Mouse (Mus musculus): ENCODE measurements around the gene Adgrl2. TPM values are rescaled to one million over a fixed set of nuclear protein-coding genes. Genes with fewer than 3 reads are reported as not detected.

Adgrl2 gene
- polyA plus RNA-seq, 1 experiment from 2014 or later, result 77.5 TPM

DNA sequence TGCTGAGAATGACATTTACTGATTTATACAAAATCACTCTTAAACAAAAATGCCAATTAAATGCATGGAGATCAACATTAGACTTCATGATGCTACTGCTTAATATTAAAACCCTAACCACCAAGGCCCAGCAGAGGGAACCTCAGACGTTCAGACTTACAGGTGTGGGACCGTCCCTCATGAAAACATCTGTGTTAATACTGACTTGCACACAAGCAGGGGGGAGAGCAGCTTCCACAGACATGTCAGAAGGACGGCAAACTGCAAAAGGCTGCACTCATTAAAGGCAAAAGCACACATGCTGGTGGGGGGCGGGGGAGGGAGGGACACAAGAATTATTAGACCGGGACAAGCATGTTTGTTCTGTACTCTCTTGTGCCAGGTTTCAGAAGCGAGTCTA, 168.7 kb downstream of the Adgrl2 start:
- DNase-seq (ENCODE audit: low spot score), result no peak
- Histone ChIP-seq H3K4me3 (ENCODE audit: low read depth, low read length) (no peak overlapping the region), H3K27ac (ENCODE audit: low read depth, low read length) (no peak overlapping the region), H3K4me1 (replicated peaks; ENCODE audit: control insufficient read depth, insufficient read depth, low read length) (no peaks in the 10 kb centered on the region), H3K36me3 (ENCODE audit: control insufficient read depth, insufficient read depth, low read length) (peaks cover 21% of the 10 kb centered on the region), H3K4me2 (replicated peaks; ENCODE audit: low read depth, low read length) (no peak overlapping the region), H3K27me3 (ENCODE audit: control insufficient read depth, insufficient read depth, low read length) (no peaks in the 10 kb centered on the region), H3K9ac (ENCODE audit: low read depth, low read length) (no peak overlapping the region), H3K9me3 (ENCODE audit: control insufficient read depth, low read length) (no peaks in the 10 kb centered on the region)
- 84% methylated on average over 6 of the region's 6 CpGs for WGBS
- no peak for ATAC-seq (ENCODE audit: low FRiP score)

DNA sequence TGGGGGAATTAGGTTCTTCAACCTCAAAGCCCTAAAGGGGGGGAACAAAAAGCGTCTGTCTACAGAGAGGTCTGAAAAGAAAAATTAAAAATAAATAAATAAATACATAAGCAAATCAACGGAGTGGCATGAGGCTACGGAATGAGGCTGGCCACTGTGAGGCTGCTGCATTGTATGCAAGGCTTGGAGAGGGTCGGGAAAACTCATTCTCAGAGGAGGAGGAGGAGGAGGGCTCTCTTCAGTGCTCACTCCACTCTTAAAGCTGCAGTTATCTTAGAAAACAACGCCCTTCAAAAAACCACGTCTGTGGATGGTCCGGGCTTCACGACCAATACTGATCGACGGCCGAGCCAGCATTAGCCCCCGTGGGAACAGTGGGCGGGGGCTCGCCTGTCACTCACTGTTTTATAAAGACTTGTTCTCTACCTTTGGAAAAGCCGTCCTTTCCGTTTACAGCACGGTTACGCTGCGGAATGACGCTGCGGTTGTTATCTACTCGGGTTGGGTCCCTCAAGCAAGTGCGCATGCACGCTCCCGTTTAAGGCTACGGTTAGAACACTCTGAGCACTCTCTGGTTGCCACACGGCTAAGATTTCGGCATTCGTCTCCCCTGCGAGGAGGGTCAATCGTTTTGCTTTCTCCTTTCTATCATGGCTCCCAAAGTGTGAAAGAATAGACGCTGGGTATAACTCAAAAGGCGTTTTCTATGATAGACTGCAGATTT, 170.9 kb downstream of the Adgrl2 start:
- Histone ChIP-seq H3K9me3 (ENCODE audit: control insufficient read depth, low read length) (no peaks in the 10 kb centered on the region), H3K4me3 (ENCODE audit: low read depth, low read length) (no peak overlapping the region), H3K9ac (ENCODE audit: low read depth, low read length) (no peak overlapping the region), H3K36me3 (ENCODE audit: control insufficient read depth, insufficient read depth, low read length) (peaks cover 21% of the 10 kb centered on the region), H3K27ac (ENCODE audit: low read depth, low read length) (no peak overlapping the region), H3K27me3 (ENCODE audit: control insufficient read depth, insufficient read depth, low read length) (no peaks in the 10 kb centered on the region), H3K4me2 (replicated peaks; ENCODE audit: low read depth, low read length) (no peak overlapping the region), H3K4me1 (replicated peaks; ENCODE audit: control insufficient read depth, insufficient read depth, low read length) (no peaks in the 10 kb centered on the region)
- peak; percentile 19 for DNase-seq (ENCODE audit: low spot score)
- ATAC-seq (ENCODE audit: low FRiP score), result 0 out of 2 replicates have a peak, but pooled peaks have one; percentile 28
- WGBS, result 86% methylated on average over 33 of the region's 33 CpGs

DNA sequence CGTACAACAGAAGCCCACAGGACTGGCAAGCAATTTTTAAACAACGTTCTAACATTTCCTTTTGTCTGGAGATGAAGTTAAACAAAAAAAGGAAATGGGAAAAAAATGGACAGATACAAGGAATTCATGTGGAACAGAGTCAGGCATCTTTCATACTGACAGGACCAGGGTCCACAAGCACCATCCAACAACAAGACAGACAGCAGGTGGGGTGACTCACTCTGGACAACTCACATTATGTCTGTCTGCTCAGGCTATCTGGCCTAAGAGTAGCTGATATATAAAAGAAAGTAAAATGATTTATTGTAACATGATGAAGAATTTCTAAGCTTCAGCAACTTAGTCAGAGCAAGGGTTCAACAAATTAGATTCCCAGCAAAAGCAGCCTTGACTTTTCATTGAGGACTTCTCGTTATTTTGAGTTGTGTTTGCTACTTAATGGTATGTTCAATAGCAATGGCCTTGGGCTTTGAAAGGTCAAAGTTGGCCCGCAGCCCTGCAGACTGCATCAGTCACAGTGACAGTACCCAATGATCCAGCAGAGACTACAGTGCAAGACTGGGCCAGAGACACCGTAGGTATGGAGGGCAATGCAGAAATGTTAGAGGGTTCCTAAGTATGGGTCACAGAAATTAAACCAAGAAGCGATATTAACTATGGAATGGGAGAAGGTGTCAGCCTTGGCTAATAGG, 171.8 kb downstream of the Adgrl2 start:
- Histone ChIP-seq H3K4me3 (ENCODE audit: low read depth, low read length) (no peak overlapping the region), H3K27me3 (ENCODE audit: control insufficient read depth, insufficient read depth, low read length) (no peaks in the 10 kb centered on the region), H3K4me1 (replicated peaks; ENCODE audit: control insufficient read depth, insufficient read depth, low read length) (no peaks in the 10 kb centered on the region), H3K4me2 (replicated peaks; ENCODE audit: low read depth, low read length) (no peak overlapping the region), H3K9ac (ENCODE audit: low read depth, low read length) (no peak overlapping the region), H3K27ac (ENCODE audit: low read depth, low read length) (no peak overlapping the region), H3K9me3 (ENCODE audit: control insufficient read depth, low read length) (no peaks in the 10 kb centered on the region), H3K36me3 (ENCODE audit: control insufficient read depth, insufficient read depth, low read length) (peaks cover 19% of the 10 kb centered on the region)
- 86% methylated on average over 6 of the region's 6 CpGs for WGBS
- no peak for DNase-seq (ENCODE audit: low spot score)
- no peak for ATAC-seq (ENCODE audit: low FRiP score)

DNA sequence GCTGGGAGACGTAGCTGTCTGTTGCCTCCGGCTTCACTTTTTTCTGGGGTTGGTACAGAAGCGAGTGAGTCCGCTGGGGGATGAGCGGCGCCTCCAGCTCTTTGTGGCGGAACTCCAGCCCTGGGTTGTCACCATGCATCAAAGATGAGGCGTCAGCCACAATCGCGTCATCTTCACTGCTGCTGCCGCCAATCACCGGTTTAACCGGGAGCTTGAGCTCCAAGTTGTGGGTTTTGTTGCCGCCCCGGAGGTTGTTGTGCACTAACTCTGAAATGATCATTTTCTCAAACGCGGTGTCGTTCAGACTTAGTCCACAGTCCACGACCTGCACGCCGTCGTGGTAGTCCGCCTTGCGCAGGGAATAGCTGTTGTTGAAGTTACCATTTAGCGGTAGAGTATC, 172.9 kb downstream of the Adgrl2 start:
- DNase-seq (ENCODE audit: low spot score) (no peak), ATAC-seq (ENCODE audit: low FRiP score) (no peak)
- peaks cover 14% of the 10 kb centered on the region for H3K36me3 ChIP-seq (ENCODE audit: control insufficient read depth, insufficient read depth, low read length)
- no peaks in the 10 kb centered on the region for H3K4me1 ChIP-seq (replicated peaks; ENCODE audit: control insufficient read depth, insufficient read depth, low read length)
- no peaks in the 10 kb centered on the region for H3K9me3 ChIP-seq (ENCODE audit: control insufficient read depth, low read length)
- H3K4me3 ChIP-seq (ENCODE audit: low read depth, low read length), result no peak overlapping the region
- 96% methylated on average over 25 of the region's 25 CpGs for WGBS
- no peaks in the 10 kb centered on the region for H3K27me3 ChIP-seq (ENCODE audit: control insufficient read depth, insufficient read depth, low read length)
- no peak overlapping the region for H3K27ac ChIP-seq (ENCODE audit: low read depth, low read length)
- H3K9ac ChIP-seq (ENCODE audit: low read depth, low read length), result no peak overlapping the region
- no peak overlapping the region for H3K4me2 ChIP-seq (replicated peaks; ENCODE audit: low read depth, low read length)

DNA sequence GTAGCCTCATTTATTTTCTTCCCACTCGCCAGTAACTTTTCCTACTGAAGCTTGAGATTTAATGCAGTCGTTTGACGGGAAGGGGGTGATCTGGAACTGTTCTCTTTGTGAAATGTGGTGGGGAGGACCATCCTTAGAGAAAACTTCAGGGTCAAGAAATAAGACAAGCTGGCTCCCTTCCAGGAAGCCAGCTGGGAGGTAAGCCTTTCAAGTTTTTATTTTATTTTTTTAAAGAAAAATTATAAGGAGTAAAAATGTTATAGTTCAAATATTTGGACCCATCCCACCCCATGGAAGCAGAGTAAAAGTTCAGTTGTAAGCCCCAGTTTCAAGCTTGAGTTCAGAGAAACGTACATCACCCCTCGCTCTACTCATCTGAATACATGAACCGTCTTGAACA, 177.2 kb downstream of the Adgrl2 start:
- H3K9ac ChIP-seq (ENCODE audit: low read depth, low read length), result no peak overlapping the region
- no peak overlapping the region for H3K4me2 ChIP-seq (replicated peaks; ENCODE audit: low read depth, low read length)
- H3K36me3 ChIP-seq (ENCODE audit: control insufficient read depth, insufficient read depth, low read length), result peaks cover 11% of the 10 kb centered on the region
- DNase-seq (ENCODE audit: low spot score) (no peak), ATAC-seq (ENCODE audit: low FRiP score) (no peak)
- WGBS, result 75% methylated on average over 6 of the region's 6 CpGs
- no peaks in the 10 kb centered on the region for H3K4me1 ChIP-seq (replicated peaks; ENCODE audit: control insufficient read depth, insufficient read depth, low read length)
- no peak overlapping the region for H3K4me3 ChIP-seq (ENCODE audit: low read depth, low read length)
- no peaks in the 10 kb centered on the region for H3K9me3 ChIP-seq (ENCODE audit: control insufficient read depth, low read length)
- no peaks in the 10 kb centered on the region for H3K27me3 ChIP-seq (ENCODE audit: control insufficient read depth, insufficient read depth, low read length)
- H3K27ac ChIP-seq (ENCODE audit: low read depth, low read length), result no peak overlapping the region

DNA sequence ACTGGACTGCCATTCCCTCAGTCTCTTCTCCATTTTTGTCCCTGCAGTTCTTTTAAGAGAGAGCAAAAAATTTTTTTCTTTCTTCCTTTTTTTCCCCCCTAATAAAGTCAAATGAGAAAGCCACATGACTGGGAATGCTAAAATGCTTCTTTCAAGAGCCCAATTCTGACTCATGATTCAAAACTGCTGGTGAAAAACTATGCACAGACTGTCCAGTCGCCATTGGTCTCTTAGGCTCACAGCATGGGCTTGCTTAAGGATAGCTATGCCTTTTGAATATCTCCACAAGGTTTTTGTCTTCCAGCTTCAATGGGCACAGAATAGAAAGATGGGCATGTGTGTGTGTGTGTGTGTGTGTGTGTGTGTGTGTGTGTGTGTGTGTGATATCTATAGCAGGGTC, 178.3 kb downstream of the Adgrl2 start:
- H3K36me3 ChIP-seq (ENCODE audit: control insufficient read depth, insufficient read depth, low read length), result peaks cover 2% of the 10 kb centered on the region
- WGBS, result 12% methylated on average over 1 of the region's 1 CpGs
- no peaks in the 10 kb centered on the region for H3K4me1 ChIP-seq (replicated peaks; ENCODE audit: control insufficient read depth, insufficient read depth, low read length)
- H3K4me2 ChIP-seq (replicated peaks; ENCODE audit: low read depth, low read length), result no peak overlapping the region
- no peak for DNase-seq (ENCODE audit: low spot score)
- no peaks in the 10 kb centered on the region for H3K27me3 ChIP-seq (ENCODE audit: control insufficient read depth, insufficient read depth, low read length)
- H3K9me3 ChIP-seq (ENCODE audit: control insufficient read depth, low read length), result no peaks in the 10 kb centered on the region
- ATAC-seq (ENCODE audit: low FRiP score), result no peak
- no peak overlapping the region for H3K27ac ChIP-seq (ENCODE audit: low read depth, low read length)
- H3K9ac ChIP-seq (ENCODE audit: low read depth, low read length), result no peak overlapping the region
- no peak overlapping the region for H3K4me3 ChIP-seq (ENCODE audit: low read depth, low read length)

DNA sequence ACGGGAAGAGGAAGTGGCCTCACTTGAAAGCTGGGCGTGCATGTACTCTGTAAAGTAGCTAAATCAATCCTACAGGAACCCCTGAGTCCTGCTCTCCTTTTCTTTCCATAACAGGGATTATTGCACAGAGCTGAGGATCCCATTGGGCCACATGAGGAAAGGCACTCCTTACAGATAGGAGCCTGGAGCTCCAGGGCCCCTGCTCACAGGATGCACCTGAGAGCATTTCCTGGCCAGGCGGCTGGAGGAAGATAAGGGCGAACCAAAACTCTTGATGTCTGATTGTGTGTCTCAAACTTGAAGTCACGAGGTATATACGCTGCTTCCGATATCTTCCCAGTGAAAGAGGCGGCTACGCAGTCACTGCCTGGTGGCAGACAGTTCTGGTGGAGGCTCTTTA, 183.4 kb downstream of the Adgrl2 start:
- H3K9me3 ChIP-seq (ENCODE audit: control insufficient read depth, low read length), result no peaks in the 10 kb centered on the region
- H3K36me3 ChIP-seq (ENCODE audit: control insufficient read depth, insufficient read depth, low read length), result no peaks in the 10 kb centered on the region
- no peak for ATAC-seq (ENCODE audit: low FRiP score)
- no peaks in the 10 kb centered on the region for H3K4me1 ChIP-seq (replicated peaks; ENCODE audit: control insufficient read depth, insufficient read depth, low read length)
- 90% methylated on average over 9 of the region's 9 CpGs for WGBS
- H3K4me2 ChIP-seq (replicated peaks; ENCODE audit: low read depth, low read length), result no peak overlapping the region
- no peaks in the 10 kb centered on the region for H3K27me3 ChIP-seq (ENCODE audit: control insufficient read depth, insufficient read depth, low read length)
- H3K27ac ChIP-seq (ENCODE audit: low read depth, low read length), result no peak overlapping the region
- H3K4me3 ChIP-seq (ENCODE audit: low read depth, low read length), result no peak overlapping the region
- no peak for DNase-seq (ENCODE audit: low spot score)
- no peak overlapping the region for H3K9ac ChIP-seq (ENCODE audit: low read depth, low read length)

DNA sequence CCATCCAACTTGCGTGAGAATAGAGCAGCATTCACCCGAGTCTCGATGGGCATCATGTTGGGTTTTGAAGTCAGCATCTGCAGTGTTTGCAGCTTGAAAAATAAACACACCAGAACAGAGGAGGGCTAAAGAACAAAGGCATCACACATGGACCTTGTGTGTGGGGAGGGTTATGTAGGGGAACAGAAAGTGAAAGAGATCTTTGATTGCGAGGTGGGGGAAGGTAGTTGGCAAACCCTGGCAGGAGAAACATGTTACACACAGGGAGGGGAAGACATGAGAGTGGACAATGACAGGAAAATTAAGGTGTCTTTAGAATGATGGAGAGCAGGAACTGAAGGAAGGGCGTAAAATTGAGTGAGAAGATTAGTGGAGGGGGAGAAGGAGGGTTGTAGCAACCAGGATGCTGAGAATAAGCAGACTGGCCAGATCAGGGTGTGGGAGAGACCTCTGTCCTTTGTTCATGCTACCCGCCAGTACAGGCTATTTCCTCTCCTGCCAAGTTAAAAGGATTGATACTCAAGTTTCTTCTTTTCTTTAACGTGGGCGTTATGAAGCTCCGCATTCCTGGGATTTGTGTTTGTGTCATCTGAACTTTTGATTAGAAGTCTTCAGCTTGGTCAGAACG, 197.0 kb downstream of the Adgrl2 start:
- no peak for ATAC-seq (ENCODE audit: low FRiP score)

More for the DNA sequence above, 197.0 kb downstream of the Adgrl2 start:
- no peaks in the 10 kb centered on the region for H3K9me3 ChIP-seq (ENCODE audit: control insufficient read depth, low read length)
- no peak overlapping the region for H3K4me3 ChIP-seq (ENCODE audit: low read depth, low read length)
- no peak for DNase-seq (ENCODE audit: low spot score)
- H3K4me1 ChIP-seq (replicated peaks; ENCODE audit: control insufficient read depth, insufficient read depth, low read length), result no peaks in the 10 kb centered on the region
- no peak overlapping the region for H3K27ac ChIP-seq (ENCODE audit: low read depth, low read length)
- 74% methylated on average over 10 of the region's 10 CpGs for WGBS
- no peak overlapping the region for H3K9ac ChIP-seq (ENCODE audit: low read depth, low read length)
- H3K27me3 ChIP-seq (ENCODE audit: control insufficient read depth, insufficient read depth, low read length), result no peaks in the 10 kb centered on the region
- H3K36me3 ChIP-seq (ENCODE audit: control insufficient read depth, insufficient read depth, low read length), result no peaks in the 10 kb centered on the region
- no peak overlapping the region for H3K4me2 ChIP-seq (replicated peaks; ENCODE audit: low read depth, low read length)

Measured in hindbrain, embryonic 11.5 days (tissue).